Mouse (Mus musculus) embryonic facial prominence, embryonic 10.5 days (tissue): ENCODE measurements at regions not wholly inside any gene's neighbourhood (a gene's known extent, or its start where the extent isn't known, plus 50 kb on each side); places are given as distances from the start of the nearest gene placed in this dataset.
A peak's percentile ranks its signal among the peaks of the same experiment; 100 is the strongest.

Source experiments
- DNase-seq: peaks from one replicate; pipeline ENCODE4 v3.0.0-alpha.2; 2017; ENCODE audit warnings: low spot score
- H3K27ac ChIP-seq: fragments of 300-500 bp; sonication (generic); replicated peaks from 2 replicates; pipeline ENCODE4 v1.5.1; 2016; ENCODE audit warnings: mild to moderate bottlenecking
- H3K27me3 ChIP-seq: fragments of 300-500 bp; sonication (generic); replicated peaks from 2 replicates; pipeline ENCODE4 v1.6.1; 2016; ENCODE audit warnings: low read depth, mild to moderate bottlenecking; ENCODE audit not compliant: poor library complexity, severe bottlenecking
- H3K36me3 ChIP-seq: fragments of 300-500 bp; sonication (generic); replicated peaks from 2 replicates; pipeline ENCODE4 v1.6.1; 2016; ENCODE audit warnings: mild to moderate bottlenecking, moderate library complexity
- H3K4me1 ChIP-seq: fragments of 300-500 bp; sonication (generic); 2 replicates; pipeline ENCODE4 v1.6.1; 2016
- H3K4me3 ChIP-seq: fragments of 300-500 bp; sonication (generic); 2 replicates; pipeline ENCODE4 v1.5.1; 2016; ENCODE audit warnings: mild to moderate bottlenecking, moderate library complexity
- H3K9me3 ChIP-seq: fragments of 300-500 bp; sonication (generic); 2 replicates; pipeline ENCODE4 v1.6.1; 2016; ENCODE audit warnings: mild to moderate bottlenecking
- WGBS: fragments of 180-500 bp; shearing (Covaris S2); methylation state at CpG from one replicate; pipeline ENCODE4 v1.1.7; 2016; 5-methylcytosine and 5-hydroxymethylcytosine counted together

DNA sequence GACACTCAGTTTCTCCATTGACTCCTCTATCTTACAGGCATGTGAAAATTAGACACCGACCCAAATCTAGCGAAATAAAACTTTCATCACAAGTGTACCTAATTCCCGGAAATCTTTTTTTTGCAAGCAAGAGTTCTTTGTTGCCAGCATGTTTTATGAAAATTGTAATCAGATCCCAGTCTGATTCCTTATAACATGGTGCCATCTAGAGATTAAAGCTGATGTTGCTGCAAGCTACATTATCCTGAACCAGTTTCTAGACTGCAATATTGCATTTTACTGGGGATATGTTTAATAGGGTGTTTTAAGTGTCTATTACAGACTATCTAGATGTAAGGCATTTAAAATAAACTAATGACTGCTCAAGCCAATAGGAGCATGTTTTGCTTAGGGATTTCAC is 110.9 kb upstream of the Gpc5 start:
- no peak overlapping the region for H3K27ac ChIP-seq
- H3K4me3 ChIP-seq: no peak overlapping the region
- no peaks in the 10 kb centered on the region for H3K9me3 ChIP-seq
- H3K4me1 ChIP-seq: no peaks in the 10 kb centered on the region
- no peaks in the 10 kb centered on the region for H3K36me3 ChIP-seq
- H3K27me3 ChIP-seq: no peaks in the 10 kb centered on the region
- no peak for DNase-seq
- 77% methylated on average over 3 of the region's 3 CpGs for WGBS

DNA sequence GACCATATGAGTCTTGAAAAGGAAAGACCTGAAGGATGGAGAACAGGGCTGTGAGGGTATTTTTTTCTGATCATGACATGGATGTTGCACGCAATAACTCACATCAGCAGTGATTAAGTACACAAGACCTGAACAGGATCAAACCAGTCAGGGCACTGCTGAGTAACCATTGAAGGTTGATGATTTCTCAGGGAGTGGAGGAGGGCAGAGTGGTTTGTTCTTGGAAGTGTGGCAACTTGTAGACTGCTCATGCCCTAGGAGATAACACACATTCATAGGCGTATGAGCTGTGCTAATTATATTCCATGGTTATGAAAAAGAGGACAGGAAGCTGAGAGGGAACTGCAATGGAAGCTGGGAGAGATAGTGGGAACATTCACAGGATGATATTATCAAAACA is 88.8 kb upstream of the Gpc5 start:
- Histone ChIP-seq H3K4me3 (no peak overlapping the region), H3K36me3 (no peaks in the 10 kb centered on the region), H3K9me3 (no peaks in the 10 kb centered on the region), H3K4me1 (peaks cover 8% of the 10 kb centered on the region), H3K27me3 (no peaks in the 10 kb centered on the region), H3K27ac (no peak overlapping the region)
- no peak for DNase-seq
- 89% methylated on average over 2 of the region's 2 CpGs for WGBS

DNA sequence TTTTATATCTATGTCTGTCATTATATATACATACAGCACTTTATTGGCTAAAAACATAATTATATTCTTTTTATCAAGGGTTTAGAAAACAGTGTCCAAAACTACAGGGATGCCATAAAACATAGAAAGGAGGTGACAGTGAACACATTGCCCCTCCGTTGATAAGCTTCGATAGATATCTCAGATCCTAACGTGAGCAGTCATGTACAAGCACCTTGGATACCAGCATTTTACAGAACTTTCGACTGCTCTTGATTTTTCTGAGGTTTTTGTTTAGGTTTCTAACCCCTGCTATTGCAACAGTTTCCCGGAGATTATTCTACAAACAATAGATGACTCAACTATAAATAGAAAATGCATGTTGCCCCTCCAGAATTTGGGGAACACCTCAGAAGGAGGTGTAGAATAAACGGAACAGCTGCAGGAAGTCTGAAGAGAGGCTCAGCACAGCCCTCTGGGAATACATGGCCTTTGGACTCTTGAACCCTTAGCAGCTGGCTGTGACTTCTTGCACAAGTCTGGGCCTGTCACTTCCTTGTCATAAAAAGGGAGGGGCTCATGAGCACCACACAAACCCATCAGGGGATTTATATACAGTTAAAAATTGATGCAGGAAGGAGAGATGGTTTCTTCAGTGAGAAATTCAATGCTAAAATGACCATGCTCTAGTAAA is 87.1 kb upstream of the Gpc5 start:
- Histone ChIP-seq H3K27me3 (no peaks in the 10 kb centered on the region), H3K9me3 (no peaks in the 10 kb centered on the region), H3K4me1 (peaks cover 8% of the 10 kb centered on the region), H3K4me3 (no peak overlapping the region), H3K36me3 (no peaks in the 10 kb centered on the region), H3K27ac (no peak overlapping the region)
- WGBS: 78% methylated on average over 6 of the region's 6 CpGs
- no peak for DNase-seq

DNA sequence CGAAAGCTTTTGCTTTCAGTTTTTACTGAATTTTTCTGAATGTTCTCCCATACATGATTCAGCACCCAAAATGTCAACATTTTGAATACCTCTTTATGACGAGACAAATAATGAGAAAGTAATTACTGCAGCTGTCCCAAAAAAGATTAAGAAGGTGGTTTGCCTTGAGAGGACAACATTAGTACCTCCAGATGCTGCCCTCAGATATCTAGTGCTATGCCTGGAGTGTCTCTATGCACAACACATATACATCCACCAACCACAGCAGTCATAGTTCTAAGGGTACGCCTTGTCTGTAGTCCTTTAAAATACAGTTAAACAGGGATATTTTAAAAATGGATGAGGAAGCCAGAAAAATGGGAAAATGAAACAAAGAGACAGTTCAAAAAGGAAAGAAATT is 81.1 kb upstream of the Gpc5 start:
- 86% methylated on average over 3 of the region's 3 CpGs for WGBS

DNA sequence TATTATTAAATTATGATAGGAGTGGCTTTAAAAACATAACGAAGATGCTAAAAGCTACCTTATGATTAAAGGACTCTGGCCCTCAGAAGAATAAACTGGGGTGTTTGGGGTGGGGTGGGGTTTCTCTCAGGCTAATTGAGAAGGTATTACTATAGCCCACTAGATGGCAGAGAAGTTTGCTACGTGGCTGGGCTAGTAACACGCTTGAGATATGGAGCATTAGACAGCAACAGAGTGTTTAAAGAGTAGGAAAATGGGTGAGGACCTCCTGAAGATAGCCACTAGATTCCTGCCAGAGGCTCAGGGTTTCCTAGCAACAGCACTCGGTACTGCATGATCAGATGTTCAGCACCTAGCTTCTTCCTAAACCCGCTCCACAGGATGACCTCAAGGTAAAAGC is 76.7 kb upstream of the Gpc5 start:
- H3K9me3 ChIP-seq: no peaks in the 10 kb centered on the region
- WGBS: 55% methylated on average over 5 of the region's 5 CpGs
- no peaks in the 10 kb centered on the region for H3K36me3 ChIP-seq

More for the DNA sequence above, 81.1 kb upstream of the Gpc5 start:
- no peak overlapping the region for H3K4me3 ChIP-seq
- no peaks in the 10 kb centered on the region for H3K27me3 ChIP-seq
- H3K4me1 ChIP-seq: 0 out of 2 replicates have a peak, but pooled peaks cover 6% of the 10 kb centered on the region
- DNase-seq: no peak
- H3K9me3 ChIP-seq: no peaks in the 10 kb centered on the region
- H3K36me3 ChIP-seq: no peaks in the 10 kb centered on the region
- no peak overlapping the region for H3K27ac ChIP-seq

DNA sequence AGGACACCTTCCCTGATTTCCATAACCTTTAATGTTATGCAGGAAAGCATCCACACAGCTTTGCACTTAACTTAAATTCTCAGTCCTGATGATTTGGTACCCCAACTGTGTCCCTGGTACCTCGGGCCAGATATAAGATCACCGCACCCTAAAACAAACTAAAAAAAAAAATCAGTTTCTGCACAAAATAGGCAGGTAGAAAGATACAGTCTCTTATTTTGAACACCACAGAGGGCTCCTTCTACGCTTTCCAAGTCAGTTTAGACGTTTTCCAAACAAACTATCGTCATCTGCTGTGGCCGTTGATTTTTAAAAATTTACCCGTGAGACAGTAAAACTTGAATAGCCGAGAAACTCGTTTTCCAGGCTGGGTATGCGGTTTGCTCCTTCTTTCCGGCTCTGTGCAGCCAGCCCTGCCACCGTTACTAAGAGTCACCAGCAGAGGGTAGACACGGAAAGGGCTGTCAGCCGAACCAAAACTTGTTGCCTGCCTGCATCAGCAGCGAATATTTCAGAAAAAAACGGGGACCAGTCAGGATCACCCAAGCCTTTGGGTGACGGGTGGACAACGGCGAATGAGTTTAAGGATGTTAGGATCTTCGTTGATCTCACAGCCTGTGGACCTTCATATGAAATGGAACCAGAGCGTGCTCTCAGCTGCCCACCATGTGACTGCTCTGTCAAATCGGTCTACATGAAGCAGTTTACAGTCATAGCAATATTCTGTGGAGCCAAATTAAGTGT is 74.4 kb upstream of the Gpc5 start:
- DNase-seq: peak; percentile 75
- 26% methylated on average over 22 of the region's 22 CpGs for WGBS
- H3K4me3 ChIP-seq: peak overlapping the region; percentile 47

More for the DNA sequence above, 76.7 kb upstream of the Gpc5 start:
- H3K27me3 ChIP-seq: no peaks in the 10 kb centered on the region
- DNase-seq: no peak
- H3K4me3 ChIP-seq: no peak overlapping the region
- peaks cover 8% of the 10 kb centered on the region; the same call in 1 of the 2 replicates for H3K4me1 ChIP-seq
- H3K27ac ChIP-seq: no peak overlapping the region

DNA sequence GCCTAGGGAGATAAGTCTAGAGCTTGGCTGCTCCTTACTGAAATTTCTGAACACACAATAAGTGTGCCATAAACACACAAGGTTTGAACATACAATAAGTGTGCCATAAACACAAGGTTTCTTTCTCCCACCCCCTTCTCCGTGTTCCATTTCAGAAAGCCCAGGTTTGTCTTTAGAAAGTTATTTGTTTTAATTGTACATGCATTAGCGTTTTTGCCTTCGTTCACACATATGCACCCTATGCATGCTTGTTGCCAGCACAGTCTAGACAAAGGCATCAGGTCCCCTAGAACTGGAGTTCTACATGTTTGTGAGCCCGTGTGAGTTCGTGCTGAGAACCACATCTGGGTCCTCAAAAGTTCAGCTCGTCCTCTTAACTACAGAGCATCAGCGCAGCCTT is 64.0 kb upstream of the Gpc5 start:
- Histone ChIP-seq H3K4me1 (no peaks in the 10 kb centered on the region), H3K27me3 (no peaks in the 10 kb centered on the region), H3K27ac (no peak overlapping the region), H3K4me3 (no peak overlapping the region), H3K36me3 (no peaks in the 10 kb centered on the region), H3K9me3 (no peaks in the 10 kb centered on the region)
- 89% methylated on average over 7 of the region's 7 CpGs for WGBS
- DNase-seq: no peak

More for the DNA sequence above, 74.4 kb upstream of the Gpc5 start:
- H3K27ac ChIP-seq: no peak overlapping the region
- peaks cover 8% of the 10 kb centered on the region; the same call in 1 of the 2 replicates for H3K4me1 ChIP-seq
- H3K27me3 ChIP-seq: no peaks in the 10 kb centered on the region
- H3K36me3 ChIP-seq: no peaks in the 10 kb centered on the region
- no peaks in the 10 kb centered on the region for H3K9me3 ChIP-seq

DNA sequence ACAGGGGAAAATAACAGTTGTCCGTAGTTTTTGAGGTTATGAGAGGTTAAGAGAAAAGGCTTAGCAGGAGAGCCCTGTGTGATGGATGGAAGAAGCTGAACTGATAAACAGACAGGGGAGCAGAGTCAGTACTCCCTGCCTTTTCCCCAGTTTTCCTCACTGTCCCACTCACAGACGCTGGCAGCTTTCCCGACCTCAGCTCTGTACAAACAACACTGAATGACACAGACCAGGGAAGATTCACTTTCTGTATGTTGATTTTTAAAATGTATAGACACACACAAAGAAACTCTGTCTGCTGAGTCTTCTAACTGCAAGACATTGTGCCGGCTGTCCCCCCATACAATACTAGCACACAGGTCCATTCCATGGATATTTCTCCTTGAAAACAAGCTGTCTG is 60.3 kb upstream of the Gpc5 start:
- Histone ChIP-seq H3K27me3 (no peaks in the 10 kb centered on the region), H3K36me3 (no peaks in the 10 kb centered on the region), H3K27ac (no peak overlapping the region), H3K4me1 (peaks cover under 1% of the 10 kb centered on the region; the same call in 1 of the 2 replicates), H3K9me3 (no peaks in the 10 kb centered on the region), H3K4me3 (no peak overlapping the region)
- 68% methylated on average over 4 of the region's 4 CpGs for WGBS
- no peak for DNase-seq

DNA sequence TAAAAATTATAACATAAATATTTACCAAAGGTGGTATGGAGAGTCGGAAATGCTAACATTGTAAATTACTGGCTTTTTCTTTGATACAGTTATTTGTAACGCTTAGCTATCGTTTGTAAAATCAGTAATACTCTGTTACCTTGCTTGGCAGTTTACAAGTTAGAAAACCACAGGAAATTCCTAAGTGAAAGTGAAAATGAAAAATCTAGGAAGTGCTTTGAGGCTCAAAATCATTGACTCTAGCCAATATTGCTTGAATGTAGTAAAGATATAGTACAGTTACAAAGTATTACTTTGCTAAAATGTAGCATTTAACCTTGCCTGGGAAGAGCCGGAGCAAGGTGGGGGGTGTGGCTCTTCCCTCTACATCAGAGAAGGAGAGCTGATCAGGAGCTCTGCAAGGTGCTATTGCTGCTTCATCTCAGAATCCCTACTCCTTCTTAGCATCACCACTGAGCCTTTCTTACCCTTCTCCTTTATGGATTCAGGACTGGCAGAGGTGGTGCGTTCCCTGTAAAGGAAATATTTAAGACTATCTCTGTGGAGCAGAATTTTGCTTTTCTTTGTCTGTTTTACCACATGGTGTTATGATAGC is 58.5 kb upstream of the Gpc5 start:
- DNase-seq: no peak
- Histone ChIP-seq H3K27ac (no peak overlapping the region), H3K9me3 (no peaks in the 10 kb centered on the region), H3K27me3 (0 out of 2 replicates have a peak, but pooled peaks cover under 1% of the 10 kb centered on the region), H3K4me1 (peaks cover 9% of the 10 kb centered on the region), H3K36me3 (no peaks in the 10 kb centered on the region), H3K4me3 (no peak overlapping the region)
- WGBS: 90% methylated on average over 5 of the region's 5 CpGs

DNA sequence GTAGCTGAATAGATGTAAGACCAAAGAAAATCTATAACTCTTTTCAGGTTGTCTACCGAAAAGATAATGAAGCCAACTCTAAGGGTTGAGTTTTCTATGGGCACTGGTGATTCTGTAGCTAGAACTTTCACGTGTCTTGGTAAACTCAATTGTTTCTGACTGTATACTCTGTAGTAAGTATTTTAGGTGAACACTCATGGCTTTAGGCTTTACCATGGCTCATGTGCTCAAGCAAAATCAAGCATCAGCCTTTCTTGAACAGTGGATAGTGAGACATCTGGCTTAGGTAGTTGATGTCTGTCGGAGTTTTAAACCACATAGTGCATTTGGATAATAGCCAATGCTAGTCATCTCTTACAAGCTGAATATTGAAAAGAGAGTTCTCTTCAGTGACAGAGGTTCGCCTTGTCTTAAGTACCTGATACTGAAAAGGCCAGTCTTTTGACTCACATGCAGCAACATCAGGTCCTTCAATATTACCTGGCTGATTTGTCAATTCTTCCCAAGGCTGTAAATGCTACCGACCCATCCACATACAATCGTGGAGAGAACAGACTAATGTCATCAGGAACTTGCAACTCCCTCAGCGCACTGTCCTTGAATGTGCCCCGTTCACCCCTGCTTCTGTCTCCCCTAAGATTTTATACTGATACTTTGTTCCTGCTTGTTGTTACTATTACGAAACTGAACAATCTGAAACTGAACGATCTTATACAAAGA is 57.1 kb upstream of the Gpc5 start:
- Histone ChIP-seq H3K27ac (no peak overlapping the region), H3K4me3 (no peak overlapping the region), H3K9me3 (no peaks in the 10 kb centered on the region), H3K4me1 (peaks cover 9% of the 10 kb centered on the region), H3K36me3 (no peaks in the 10 kb centered on the region), H3K27me3 (0 out of 2 replicates have a peak, but pooled peaks cover 7% of the 10 kb centered on the region)
- DNase-seq: no peak
- whole genome bisulfite sequencing: 92% methylated on average over 10 of the region's 10 CpGs

DNA sequence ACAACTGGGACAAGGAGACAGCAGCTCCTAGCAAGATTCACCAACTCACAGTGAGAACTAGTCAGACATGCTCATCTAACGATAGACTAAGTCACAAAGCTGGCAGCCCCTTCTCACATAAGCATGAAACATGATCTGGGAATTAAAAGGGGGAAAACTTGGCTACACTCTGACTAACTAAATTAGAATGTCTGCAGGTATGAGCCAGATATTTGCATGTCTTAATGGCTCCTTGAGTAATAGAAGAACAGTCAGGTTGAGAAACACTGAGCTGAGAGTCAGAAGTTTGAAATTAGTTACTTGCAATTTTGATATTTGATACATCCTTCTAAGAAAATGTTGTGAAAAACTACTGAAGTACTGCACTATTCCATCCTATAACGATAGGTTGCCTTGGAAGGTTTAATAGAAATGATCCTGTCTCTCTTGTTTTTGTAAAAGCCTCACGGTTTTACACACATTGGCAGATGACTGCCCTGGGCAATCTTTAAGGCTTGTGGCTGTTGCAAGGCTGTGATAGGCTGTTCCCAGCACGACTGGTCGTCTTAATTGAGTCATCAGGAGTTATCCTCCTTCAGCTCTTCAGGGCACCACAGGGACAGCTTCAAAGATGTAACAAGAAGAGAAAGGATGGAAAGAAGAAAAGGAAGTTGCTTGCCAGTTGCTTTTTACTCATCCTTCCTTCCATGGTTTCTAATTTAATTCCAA is 54.8 kb upstream of the Gpc5 start:
- no peak overlapping the region for H3K4me3 ChIP-seq
- H3K27me3 ChIP-seq: 0 out of 2 replicates have a peak, but pooled peaks cover 7% of the 10 kb centered on the region
- DNase-seq: no peak
- no peaks in the 10 kb centered on the region for H3K36me3 ChIP-seq
- H3K9me3 ChIP-seq: no peaks in the 10 kb centered on the region
- H3K4me1 ChIP-seq: peaks cover 16% of the 10 kb centered on the region
- no peak overlapping the region for H3K27ac ChIP-seq
- WGBS: 24% methylated on average over 5 of the region's 5 CpGs

DNA sequence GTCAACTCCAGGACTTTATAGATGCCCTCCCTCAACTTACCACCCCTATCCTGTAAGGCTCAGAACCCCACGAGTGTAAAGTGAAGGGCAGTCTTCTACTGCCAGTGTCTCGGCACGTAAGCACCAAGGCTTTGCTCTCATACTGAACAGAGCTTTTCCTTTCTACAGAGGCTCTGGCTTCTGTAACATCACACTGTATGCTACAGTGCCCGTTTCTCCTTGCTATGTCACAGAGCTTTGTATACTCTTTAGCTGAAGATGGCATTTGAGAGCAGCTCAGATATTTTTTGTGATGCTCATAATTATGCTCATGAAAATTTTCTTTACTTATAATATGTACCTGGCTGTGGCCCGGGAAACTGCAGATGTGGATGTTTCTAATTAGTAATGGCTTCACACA is 53.2 kb upstream of the Gpc5 start:
- no peaks in the 10 kb centered on the region for H3K9me3 ChIP-seq
- DNase-seq: no peak
- no peak overlapping the region for H3K4me3 ChIP-seq
- peaks cover 25% of the 10 kb centered on the region for H3K4me1 ChIP-seq
- H3K27ac ChIP-seq: no peak overlapping the region
- H3K36me3 ChIP-seq: peaks cover 12% of the 10 kb centered on the region
- H3K27me3 ChIP-seq: 0 out of 2 replicates have a peak, but pooled peaks cover 7% of the 10 kb centered on the region
- 51% methylated on average over 5 of the region's 5 CpGs for WGBS
